Mouse (Mus musculus) hindbrain, postnatal 0 days (tissue): ENCODE results near the gene Tmem150a. TPM values are rescaled to one million over a fixed set of nuclear protein-coding genes. Genes with fewer than 3 reads are reported as not detected.

Experiments
- ATAC-seq: fragments of 200-750 bp; cut with Nextera tagmentation; 2 replicates; pipeline ENCODE4 v1.8.0; 2017; ENCODE audit warnings: mild to moderate bottlenecking, moderate TSS enrichment, moderate library complexity
- DNase-seq: peaks from one replicate; pipeline ENCODE4 v3.0.0-alpha.2; 2015; ENCODE audit warnings: low spot score
- H3K27ac ChIP-seq: fragments of 300-500 bp; sonication (generic); 2 replicates; pipeline ENCODE4 v1.5.1; 2014; ENCODE audit warnings: mild to moderate bottlenecking
- H3K27me3 ChIP-seq: fragments of 300-500 bp; sonication (generic); 2 replicates; pipeline ENCODE4 v1.6.1; 2014; ENCODE audit warnings: low read length, mixed read lengths; ENCODE audit not compliant: insufficient read depth
- H3K36me3 ChIP-seq: fragments of 300-500 bp; sonication (generic); 2 replicates; pipeline ENCODE4 v1.6.1; 2014; ENCODE audit warnings: low read length, mixed read lengths; ENCODE audit not compliant: insufficient read depth
- H3K4me1 ChIP-seq: fragments of 300-500 bp; sonication (generic); 2 replicates; pipeline ENCODE4 v1.6.1; 2014; ENCODE audit warnings: antibody characterized with exemption, low read length, mixed read lengths; ENCODE audit not compliant: insufficient read depth
- H3K4me2 ChIP-seq: fragments of 300-500 bp; sonication (generic); 2 replicates; pipeline ENCODE4 v1.6.1; 2014; ENCODE audit warnings: low read depth, mild to moderate bottlenecking, low read length, moderate library complexity, mixed read lengths
- H3K4me3 ChIP-seq: fragments of 300-500 bp; sonication (generic); 2 replicates; pipeline ENCODE4 v1.5.1; 2014; ENCODE audit warnings: low read length
- H3K9ac ChIP-seq: fragments of 300-500 bp; sonication (generic); replicated peaks from 2 replicates; pipeline ENCODE4 v1.6.1; 2014; ENCODE audit warnings: mild to moderate bottlenecking, low read length, moderate library complexity, mixed read lengths
- H3K9me3 ChIP-seq: fragments of 300-500 bp; sonication (generic); 2 replicates; pipeline ENCODE4 v1.6.1; 2016; ENCODE audit warnings: low read length, mixed read lengths
- CTCF ChIP-seq: IDR thresholded peaks from 2 replicates; pipeline ENCODE4 v1.5.1; 2016; ENCODE audit warnings: antibody characterized with exemption, control low read depth, low read depth
- WGBS: fragments of 180-500 bp; shearing (Covaris S2); extraction: QIAGEN DNeasy Blood & Tissue Kit; methylation state at CpG from one replicate; pipeline ENCODE4 v1.1.7; 2014; 5-methylcytosine and 5-hydroxymethylcytosine counted together
- polyA plus RNA-seq: library from polyadenylated mRNA; unstranded; fragments of >200 nt; fragmentation: Nextera tagmentation; extraction: Ambion mirVana; gene quantifications from 2 replicates; pipeline ENCODE4 v1.2.1, GENCODE M21; 2015
- total RNA-seq: library from RNA; depleted of rRNA; stranded (reverse); fragments of >200 nt; gene quantifications from 2 replicates; pipeline ENCODE4 v1.2.3, GENCODE M21; 2014

Tmem150a gene
- total and polyA plus RNA-seq, 2 experiments from 2014 or later: 15.3 to 35.3 TPM

DNA sequence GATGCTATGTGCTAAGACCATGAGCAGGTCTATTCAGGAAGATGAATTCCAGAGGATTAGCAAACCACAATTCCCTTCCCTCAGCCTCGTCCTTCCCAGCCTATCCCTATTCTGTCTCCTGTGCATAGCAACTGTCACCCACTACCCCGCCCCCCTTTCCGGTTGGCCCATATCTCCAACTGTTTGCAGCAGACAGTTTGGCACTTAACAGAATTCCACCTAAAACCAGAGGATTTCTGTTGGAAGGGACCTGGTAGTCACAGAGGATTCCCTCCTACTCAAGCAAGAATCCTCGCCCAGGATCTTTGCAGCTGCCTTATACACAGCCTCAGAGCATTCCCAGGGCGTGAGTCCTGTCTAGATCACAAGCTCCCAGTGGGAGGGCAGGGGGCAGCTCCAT, 15.9 kb downstream of the Tmem150a start:
- no peaks in the 10 kb centered on the region for H3K4me1 ChIP-seq
- H3K36me3 ChIP-seq: no peaks in the 10 kb centered on the region
- WGBS: 54% methylated on average over 5 of the region's 5 CpGs
- H3K4me3 ChIP-seq: no peak overlapping the region
- no peak for ATAC-seq
- no peak overlapping the region for H3K4me2 ChIP-seq
- no peak overlapping the region for H3K27ac ChIP-seq
- no peak for DNase-seq
- no peaks in the 10 kb centered on the region for H3K27me3 ChIP-seq
- H3K9ac ChIP-seq: no peak overlapping the region
- TF ChIP-seq CTCF: no peak
- no peaks in the 10 kb centered on the region for H3K9me3 ChIP-seq

DNA sequence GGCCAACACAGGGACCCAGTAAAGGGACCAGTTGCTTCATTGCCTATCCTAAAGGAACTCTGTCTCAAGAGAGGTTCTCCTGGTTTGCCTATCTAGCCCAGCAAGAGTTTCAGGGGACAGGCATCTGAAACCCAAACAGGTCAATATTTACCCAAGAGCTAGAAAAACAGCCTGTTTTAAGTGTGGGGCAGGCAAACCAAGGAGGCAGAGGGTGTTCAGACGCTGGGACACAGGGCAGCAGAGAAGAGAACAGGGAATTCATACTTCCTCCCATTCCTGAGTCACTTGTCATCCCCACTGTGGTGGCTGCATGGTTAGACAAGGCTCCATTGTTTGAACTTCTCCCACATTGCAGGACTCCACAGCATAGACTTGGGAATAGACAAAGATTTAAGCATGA, 16.3 kb downstream of the Tmem150a start:
- WGBS: 22% methylated on average over 1 of the region's 1 CpGs
- Histone ChIP-seq H3K27ac (no peak overlapping the region), H3K4me2 (no peak overlapping the region), H3K9ac (no peak overlapping the region), H3K27me3 (no peaks in the 10 kb centered on the region), H3K4me1 (no peaks in the 10 kb centered on the region), H3K4me3 (no peak overlapping the region), H3K9me3 (no peaks in the 10 kb centered on the region), H3K36me3 (no peaks in the 10 kb centered on the region)
- DNase-seq (no peak), ATAC-seq (no peak)
- TF ChIP-seq CTCF: no peak

DNA sequence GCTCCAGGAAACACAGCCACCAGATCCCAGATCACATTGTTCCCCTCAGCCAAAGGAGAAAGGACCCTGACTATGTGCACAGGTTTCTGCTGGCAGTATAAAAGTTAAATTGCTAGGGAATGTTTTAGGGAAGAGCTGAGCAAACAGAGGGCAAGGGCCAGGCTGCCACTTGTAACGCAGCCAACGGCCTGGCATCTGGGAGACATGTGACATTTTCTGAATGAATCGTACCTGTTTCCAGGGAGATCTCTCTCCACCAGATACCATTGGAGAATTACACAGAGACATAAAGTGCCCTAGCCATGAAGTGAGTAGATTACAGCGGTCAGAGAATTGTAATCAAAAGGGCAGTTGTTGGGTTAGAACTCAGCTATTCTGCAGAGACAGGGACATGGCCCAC, 17.9 kb downstream of the Tmem150a start:
- Histone ChIP-seq H3K9ac (no peak overlapping the region), H3K4me3 (no peak overlapping the region), H3K27me3 (no peaks in the 10 kb centered on the region), H3K27ac (no peak overlapping the region), H3K4me2 (no peak overlapping the region), H3K36me3 (no peaks in the 10 kb centered on the region), H3K9me3 (no peaks in the 10 kb centered on the region), H3K4me1 (no peaks in the 10 kb centered on the region)
- no peak for DNase-seq
- 67% methylated on average over 4 of the region's 4 CpGs for WGBS
- TF ChIP-seq CTCF: no peak
- no peak for ATAC-seq

DNA sequence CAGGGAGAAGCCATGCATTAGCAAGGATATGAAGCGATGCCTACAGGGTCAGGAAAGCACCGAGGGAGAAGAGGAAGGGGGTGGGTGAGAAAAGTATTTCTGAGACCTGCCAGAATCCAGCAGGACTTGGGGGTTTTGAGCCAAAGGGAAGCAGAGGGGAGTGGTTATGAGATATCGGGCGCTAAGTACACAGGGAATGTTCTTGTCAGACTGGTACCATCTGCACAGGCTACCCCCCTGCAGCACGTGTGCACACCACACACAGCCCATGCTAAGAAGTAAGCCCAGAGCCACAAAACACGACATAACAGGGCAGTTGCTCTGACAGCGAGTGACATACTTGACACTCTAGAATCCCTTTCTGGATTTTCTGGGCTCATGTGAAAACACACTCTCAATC, 19.0 kb downstream of the Tmem150a start:
- H3K4me2 ChIP-seq: no peak overlapping the region
- H3K36me3 ChIP-seq: no peaks in the 10 kb centered on the region
- no peaks in the 10 kb centered on the region for H3K9me3 ChIP-seq
- no peak for DNase-seq
- H3K4me3 ChIP-seq: no peak overlapping the region
- 63% methylated on average over 7 of the region's 7 CpGs for WGBS
- ATAC-seq: no peak
- TF ChIP-seq CTCF: no peak
- H3K27me3 ChIP-seq: no peaks in the 10 kb centered on the region
- no peaks in the 10 kb centered on the region for H3K4me1 ChIP-seq
- H3K9ac ChIP-seq: no peak overlapping the region
- H3K27ac ChIP-seq: no peak overlapping the region

DNA sequence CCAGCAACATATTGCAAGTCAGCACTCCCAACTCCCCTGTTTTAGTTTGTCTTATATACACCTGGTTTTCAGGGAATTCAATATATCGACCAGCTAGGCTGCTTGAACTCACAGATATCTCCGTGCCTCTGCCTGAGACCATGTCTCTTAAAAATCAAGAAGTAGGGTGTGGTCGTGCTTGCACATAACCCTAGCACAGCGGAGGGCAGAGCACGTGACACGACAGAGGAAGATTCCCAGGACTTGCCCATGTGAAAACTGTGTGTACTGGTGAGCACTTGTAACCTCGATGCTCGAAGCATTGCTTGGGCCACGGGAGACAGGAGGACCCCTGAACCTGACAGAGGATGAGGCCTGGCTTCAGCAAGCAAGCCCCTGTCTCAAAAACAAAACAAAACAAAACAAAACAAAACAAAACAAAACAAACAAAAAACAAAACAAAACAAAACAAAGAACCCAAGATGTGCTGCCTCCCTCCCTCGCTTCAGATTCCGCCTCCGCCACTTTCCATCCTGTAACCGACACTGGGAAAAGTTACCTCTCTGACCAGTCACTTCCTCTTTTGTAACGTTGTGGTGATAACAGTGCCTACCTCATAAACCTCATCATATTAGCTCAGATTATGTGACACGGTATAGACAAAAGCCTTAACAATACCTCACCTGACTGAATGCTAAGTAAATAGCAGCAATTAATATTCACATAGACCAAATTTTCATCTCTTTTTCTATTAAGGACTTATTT, 19.7 kb downstream of the Tmem150a start:
- ATAC-seq: no peak
- Histone ChIP-seq H3K4me3 (no peak overlapping the region), H3K27ac (no peak overlapping the region), H3K4me1 (no peaks in the 10 kb centered on the region), H3K9me3 (no peaks in the 10 kb centered on the region), H3K9ac (no peak overlapping the region), H3K36me3 (no peaks in the 10 kb centered on the region), H3K27me3 (peaks cover 4% of the 10 kb centered on the region), H3K4me2 (no peak overlapping the region)
- TF ChIP-seq CTCF: no peak
- no peak for DNase-seq
- WGBS: 80% methylated on average over 15 of the region's 15 CpGs

DNA sequence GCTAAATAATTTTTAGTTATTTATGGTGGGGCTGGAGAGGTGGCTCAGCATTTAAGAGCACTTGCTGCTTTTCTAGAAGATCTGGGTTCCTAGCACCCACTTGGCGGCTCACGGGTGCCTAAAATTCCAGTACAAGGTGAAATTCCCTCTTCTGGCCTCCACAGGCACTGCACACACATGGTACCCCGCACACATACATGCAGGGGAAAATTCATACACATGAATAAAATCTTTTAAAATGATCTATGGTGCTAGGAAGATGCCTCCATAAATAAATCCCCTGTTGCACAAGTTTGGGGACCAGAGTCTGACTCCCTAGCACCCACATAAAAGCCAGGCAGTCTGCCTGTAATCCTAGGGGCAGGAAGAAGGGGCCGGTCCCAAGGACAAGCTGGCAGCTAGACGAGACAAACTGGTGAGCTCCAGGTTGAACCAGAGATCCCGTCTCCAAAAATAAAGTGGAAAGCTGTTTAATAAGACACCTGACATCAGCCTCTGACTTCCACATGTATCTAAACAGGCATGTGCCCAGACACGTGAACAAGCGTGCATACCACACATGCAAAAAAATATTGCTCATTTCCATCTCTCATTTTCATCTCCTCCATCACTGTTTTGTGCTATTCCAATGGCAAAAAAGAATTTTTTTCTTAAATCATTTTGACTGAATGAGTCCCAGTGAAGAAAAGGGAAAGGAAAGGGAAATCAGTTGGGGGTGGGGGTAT, 23.4 kb downstream of the Tmem150a start:
- Histone ChIP-seq H3K9me3 (no peaks in the 10 kb centered on the region), H3K4me3 (no peak overlapping the region), H3K4me1 (no peaks in the 10 kb centered on the region), H3K9ac (no peak overlapping the region), H3K27ac (no peak overlapping the region), H3K27me3 (peaks cover 4% of the 10 kb centered on the region), H3K4me2 (no peak overlapping the region), H3K36me3 (no peaks in the 10 kb centered on the region)
- ATAC-seq: no peak
- no peak for TF ChIP-seq CTCF
- WGBS: 85% methylated on average over 8 of the region's 8 CpGs
- no peak for DNase-seq
